Mouse (Mus musculus) MEL (cell line): ENCODE results near the gene Gtpbp2.

Source experiments
- CHD1 ChIP-seq: IDR thresholded peaks from 2 replicates; pipeline ENCODE4 v1.6.1; 2012; ENCODE audit warnings: low read depth, mild to moderate bottlenecking, inconsistent platforms, low read length, improper control_type of control experiment
- CTCF ChIP-seq, 3 experiments: IDR thresholded peaks in 2 of 3; conservative IDR thresholded peaks in 1 of 3; 2 replicates each; pipeline ENCODE4 v1.5.1; 2011 to 2012; ENCODE audit warnings: low read length in 3 of 3, low read depth in 2 of 3, mild to moderate bottlenecking in 2 of 3, improper control_type of control experiment in 1 of 3, inconsistent platforms in 1 of 3, mixed read lengths in 1 of 3, moderate library complexity in 1 of 3; ENCODE audit not compliant: control insufficient read depth in 1 of 3, insufficient read depth in 1 of 3, poor library complexity in 1 of 3, severe bottlenecking in 1 of 3
- E2F4 ChIP-seq: IDR thresholded peaks from 2 replicates; pipeline ENCODE4 v1.6.1; 2011; ENCODE audit warnings: low read depth, low read length, improper control_type of control experiment, borderline replicate concordance
- GABPA ChIP-seq: IDR thresholded peaks from 2 replicates; pipeline ENCODE4 v1.6.1; 2012; ENCODE audit warnings: low read depth, mild to moderate bottlenecking, inconsistent platforms, low read length, improper control_type of control experiment, moderate library complexity
- GATA1 ChIP-seq: IDR thresholded peaks from 2 replicates; pipeline ENCODE4 v1.6.1; 2011; ENCODE audit warnings: low read depth, low read length, improper control_type of control experiment
- MAFK ChIP-seq: IDR thresholded peaks from 2 replicates; pipeline ENCODE4 v1.6.1; 2011; ENCODE audit warnings: low read depth, mild to moderate bottlenecking, low read length, improper control_type of control experiment, borderline replicate concordance
- POLR2A ChIP-seq, 2 experiments: IDR thresholded peaks; 2 replicates each; pipeline ENCODE4 v1.6.1; 2011 to 2012; ENCODE audit warnings: low read length in 2 of 2, mild to moderate bottlenecking in 2 of 2, control low read depth in 1 of 2, improper control_type of control experiment in 1 of 2, low read depth in 1 of 2, moderate library complexity in 1 of 2; ENCODE audit not compliant: control insufficient read depth in 1 of 2, insufficient read depth in 1 of 2, poor library complexity in 1 of 2
- ZNF384 ChIP-seq: IDR thresholded peaks from 2 replicates; pipeline ENCODE4 v1.6.1; 2012; ENCODE audit warnings: low read depth, mild to moderate bottlenecking, inconsistent platforms, low read length, improper control_type of control experiment

- TF ChIP-seq CTCF (IDR thresholded peaks at IDR 0.05 in 2 of 3, conservative IDR thresholded peaks at IDR 0.05 in 1 of 3; ENCODE audit: control insufficient read depth in 1 of 3, insufficient read depth in 1 of 3, low read depth in 2 of 3, low read length in 3 of 3, poor library complexity in 1 of 3, severe bottlenecking in 1 of 3) (no peak), E2F4 (peak; percentile 85; the same call in 1 of the 2 replicates), MAFK (no peak), POLR2A (IDR thresholded peaks at IDR 0.05; ENCODE audit: control insufficient read depth in 1 of 2, insufficient read depth in 1 of 2, low read depth in 1 of 2, low read length in 2 of 2, poor library complexity in 1 of 2) (peak; percentile 70 to 90), CHD1 (no peak), ZNF384 (no peak), GABPA (no peak), GATA1 (peak; percentile 78; the same call in 1 of the 2 replicates)
Observed at GRCm38 (mm10) chr17:46202421-46203071, 41.7 kb downstream of the Gtpbp2 start, which contains the start of the genes Polh and Xpo5.
